Mouse (Mus musculus) G1E (cell line): ENCODE measurements around the gene Lsamp.

Source experiments
- CTCF ChIP-seq: IDR thresholded peaks from 2 replicates; pipeline ENCODE4 v1.5.1; 2012; ENCODE audit warnings: low read depth, low read length, inconsistent platforms, mixed read lengths
- GATA1 ChIP-seq: IDR thresholded peaks from 2 replicates; pipeline ENCODE4 v1.6.1; 2012; ENCODE audit warnings: borderline replicate concordance, low read length, inconsistent platforms, mixed read lengths
- POLR2AphosphoS5 ChIP-seq: IDR thresholded peaks from 2 replicates; pipeline ENCODE4 v1.6.1; 2012; ENCODE audit warnings: low read depth, low read length, inconsistent platforms; ENCODE audit not compliant: insufficient replicate concordance
- TAL1 ChIP-seq: conservative IDR thresholded peaks from 2 replicates; pipeline ENCODE4 v1.6.1; 2012; ENCODE audit warnings: low read depth, low read length, inconsistent platforms, mixed read lengths

DNA sequence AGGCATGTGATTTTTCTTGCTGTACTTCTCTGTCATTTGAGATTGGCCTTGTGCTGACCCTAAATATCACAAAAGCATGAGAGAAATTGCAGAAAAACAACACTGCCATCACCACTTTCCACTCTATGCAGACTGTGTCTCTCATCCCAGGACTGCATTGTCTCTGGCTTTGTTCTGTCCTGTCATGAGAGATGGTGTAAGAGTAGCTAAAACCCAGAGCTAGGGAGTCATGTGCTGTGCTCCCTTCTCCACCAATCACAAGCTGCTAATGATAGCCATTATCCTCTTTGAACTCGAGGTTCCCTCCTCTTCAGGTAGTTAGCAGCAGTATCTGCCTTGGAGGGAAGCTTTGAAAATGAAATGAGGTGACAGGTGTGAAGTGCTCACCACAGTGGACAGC lies 552.6 kb downstream of the Lsamp start:
- TF ChIP-seq CTCF (no peak), GATA1 (no peak), TAL1 (no peak), POLR2AphosphoS5 (no peak)
